In genomic region chr17:29489971-29490712, GRCm38 (mm10) we compare ENCODE assay signal across 8 mouse cellular contexts. TPM values are rescaled to one million over a fixed set of nuclear protein-coding genes. Genes with fewer than 3 reads are reported as not detected.
DNase-seq lines count a peak whose midpoint lies in the region; ATAC-seq lines count a peak whose summit lies in the region.

No protein-coding gene starts in this region.

- peak; percentile 61 for ATAC-seq in inflammation-experienced regulatory T-cells, adult 6 months
- ATAC-seq in megakaryocyte-erythroid progenitor cell, adult 5-6 weeks (replicated peaks; ENCODE audit: low FRiP score, low TSS enrichment, poor library complexity, severe bottlenecking): peak; percentile 82

- DNase-seq in adipocyte (ENCODE audit: low spot score): peak; percentile 99
- peak; percentile 98 for DNase-seq in embryo, embryonic 10 days (ENCODE audit: low spot score)
- peak; percentile 99 for DNase-seq in gastrocnemius, postnatal 10 days
- peak; percentile 93 to 99 for DNase-seq in left cerebral cortex, postnatal 10 days (ENCODE audit: extremely low spot score in 1 of 2, low spot score in 2 of 2)
- peak; percentile 96 for DNase-seq in right cerebral cortex, postnatal 25 days
- DNase-seq in urinary bladder, postnatal 4 days (ENCODE audit: low spot score in 2 of 2): peak; percentile 99

- intact Hi-C loops in left cerebral cortex, postnatal 10 days (cut with DNase I): loop anchor here (5.0 kb wide), 1 partner anchor 53 kb away; no protein-coding TSS in a partner anchor

RNA-seq across cellular contexts. Expression of gene Pim1, which starts 0.4 kb away (rescaled TPM):
- total RNA-seq in gastrocnemius, postnatal 10 days (2021): 10 to 100 TPM; 15.0 to 23.3 TPM
- polyA plus RNA-seq in inflammation-experienced regulatory T-cells, adult 6 months (2017; shearing (Covaris generic)): 100 to 1,000 TPM; 255 to 344 (median 288) TPM
- 1 to 10 TPM; 3.7 to 5.2 TPM for total RNA-seq in left cerebral cortex, postnatal 10 days (2021)
- 33.2 and 48.8 TPM in 2 replicates for total RNA-seq in megakaryocyte-erythroid progenitor cell, adult 5-6 weeks (2014; fragmentation: Nextera tagmentation)
- total RNA-seq in megakaryocyte-erythroid progenitor cell, adult 5-6 weeks (2017): 96.9 and 106 TPM in 2 replicates

RNA-seq across cellular contexts. Expression of gene Gm17657, which starts 59.3 kb away (rescaled TPM):
- total RNA-seq in gastrocnemius, postnatal 10 days (2021): not detected
- polyA plus RNA-seq in inflammation-experienced regulatory T-cells, adult 6 months (2017; shearing (Covaris generic)): under 1 TPM in 2 of 3 experiments, not detected in 1; 0.23 to 0.39 TPM
- not detected for total RNA-seq in left cerebral cortex, postnatal 10 days (2021)
- not detected in 2 replicates for total RNA-seq in megakaryocyte-erythroid progenitor cell, adult 5-6 weeks (2014; fragmentation: Nextera tagmentation)
- total RNA-seq in megakaryocyte-erythroid progenitor cell, adult 5-6 weeks (2017): not detected in 2 replicates

RNA-seq across cellular contexts. Expression of gene Tbc1d22b, which starts 59.4 kb away (rescaled TPM):
- total RNA-seq in gastrocnemius, postnatal 10 days (2021): 1 to 10 TPM; 9.3 to 9.8 TPM
- 10 to 100 TPM in 2 of 3 experiments, 1 to 10 TPM in 1; 9.0 to 11.5 (median 11.4) TPM for polyA plus RNA-seq in inflammation-experienced regulatory T-cells, adult 6 months (2017; shearing (Covaris generic))
- 10 to 100 TPM; 47.1 to 48.1 TPM for total RNA-seq in left cerebral cortex, postnatal 10 days (2021)
- 15.0 TPM in 2 replicates for total RNA-seq in megakaryocyte-erythroid progenitor cell, adult 5-6 weeks (2014; fragmentation: Nextera tagmentation)
- total RNA-seq in megakaryocyte-erythroid progenitor cell, adult 5-6 weeks (2017): 3.7 and 4.6 TPM in 2 replicates

Comparison
In these comparisons a context has a peak if more than half of its experiments do, and no peak if none do; other contexts are left out.
1. Peak in every context shown above with its lines: DNase-seq and ATAC-seq.